Mouse (Mus musculus) C2C12 (cell line): ENCODE results near the gene Ppa1.

Source experiments
- CTCF ChIP-seq: IDR thresholded peaks from one replicate; pipeline ENCODE4 v1.5.1; 2011; ENCODE audit not compliant: control insufficient read depth, insufficient read depth, insufficient read length
- MYOG ChIP-seq: IDR thresholded peaks from one replicate; pipeline ENCODE4 v1.6.1; 2011; ENCODE audit not compliant: control insufficient read depth, insufficient read length; ENCODE audit errors: extremely low read depth

GRCm38 (mm10) chr10:61605851-61606250 is 42.5 kb upstream of the Ppa1 start:
- peak; percentile 49 for TF ChIP-seq CTCF
- TF ChIP-seq MYOG, result no peak
